Mouse (Mus musculus): ENCODE results near the gene Chd9. TPM values are rescaled to one million over a fixed set of nuclear protein-coding genes. Genes with fewer than 3 reads are reported as not detected.
"Not testable (repeated sequence)": the region's sequence is repeated elsewhere in the genome, so short reads cannot be mapped to it uniquely, and the experiment has no call there.

Gene Chd9
- polyA plus RNA-seq, 1 experiment from 2014 or later, result 10.8 TPM

DNA sequence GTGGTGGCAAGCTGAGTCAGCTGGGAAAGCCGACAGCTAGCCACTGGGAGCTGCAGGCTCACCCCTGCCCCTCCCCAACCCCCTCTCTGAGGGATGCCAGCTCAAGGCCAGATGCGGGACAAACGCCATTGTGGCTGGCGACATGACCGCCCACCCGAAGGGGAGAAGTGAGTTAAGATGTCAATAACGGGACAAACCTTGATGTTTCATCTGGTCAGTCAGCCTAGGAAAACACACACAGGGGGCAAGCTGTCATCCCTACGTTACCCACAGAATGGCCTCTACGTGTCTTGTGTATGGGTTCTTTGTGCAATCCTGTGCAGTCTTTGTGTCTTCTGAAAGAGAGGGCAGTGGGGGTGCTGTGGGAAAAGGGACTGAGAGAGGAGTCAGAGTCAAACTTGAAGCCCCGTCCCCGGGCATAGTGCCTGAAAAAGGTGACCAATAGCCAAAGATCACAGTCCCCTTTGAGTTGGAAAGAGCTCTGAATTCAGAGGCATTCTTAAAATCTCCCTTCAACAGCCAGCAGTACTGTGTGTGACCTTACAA, 49.4 kb downstream of the Chd9 start:
- H3K4me3 ChIP-seq (replicated peaks), result peak overlapping the region; percentile 61
- peaks cover 33% of the 10 kb centered on the region for H3K4me1 ChIP-seq (replicated peaks)
- H3K9me3 ChIP-seq (replicated peaks), result no peaks in the 10 kb centered on the region
- DNase-seq (no peak), ATAC-seq (ENCODE audit: low read depth) (no peak)
- H3K4me2 ChIP-seq, result peak overlapping the region; percentile 71
- peak overlapping the region; percentile 57 for H3K9ac ChIP-seq
- no peak overlapping the region for H3K27ac ChIP-seq
- no peaks in the 10 kb centered on the region for H3K36me3 ChIP-seq
- WGBS (ENCODE audit: insufficient replicate concordance), result 6% methylated on average over 11 of the region's 11 CpGs
- H3K27me3 ChIP-seq, result peaks cover 22% of the 10 kb centered on the region

DNA sequence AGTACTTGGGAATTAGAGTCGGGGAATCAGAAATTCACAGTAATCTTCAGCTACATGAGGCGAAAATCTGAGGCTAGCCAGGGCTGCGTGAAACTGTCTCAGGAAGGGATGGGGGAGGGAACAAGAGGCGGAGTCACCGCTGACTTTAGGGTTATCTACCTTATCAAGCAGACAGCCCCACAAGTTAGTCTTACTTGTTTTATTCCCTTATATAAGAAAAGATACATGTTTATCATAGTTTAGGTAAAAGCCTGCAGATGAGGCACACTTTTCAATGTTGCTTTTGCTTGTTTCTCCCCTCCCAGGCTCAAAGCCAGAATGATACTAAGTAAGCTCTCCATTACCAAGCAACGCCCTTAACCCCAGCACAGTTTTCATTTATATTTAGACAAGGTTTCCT, 50.4 kb downstream of the Chd9 start:
- Histone ChIP-seq H3K4me1 (replicated peaks) (peaks cover 33% of the 10 kb centered on the region), H3K9ac (no peak overlapping the region), H3K36me3 (no peaks in the 10 kb centered on the region), H3K4me3 (replicated peaks) (no peak overlapping the region), H3K27me3 (peaks cover 22% of the 10 kb centered on the region), H3K9me3 (replicated peaks) (no peaks in the 10 kb centered on the region), H3K4me2 (no peak overlapping the region), H3K27ac (no peak overlapping the region)
- DNase-seq (no peak), ATAC-seq (ENCODE audit: low read depth) (no peak)
- WGBS (ENCODE audit: insufficient replicate concordance), result 24% methylated on average over 6 of the region's 6 CpGs

DNA sequence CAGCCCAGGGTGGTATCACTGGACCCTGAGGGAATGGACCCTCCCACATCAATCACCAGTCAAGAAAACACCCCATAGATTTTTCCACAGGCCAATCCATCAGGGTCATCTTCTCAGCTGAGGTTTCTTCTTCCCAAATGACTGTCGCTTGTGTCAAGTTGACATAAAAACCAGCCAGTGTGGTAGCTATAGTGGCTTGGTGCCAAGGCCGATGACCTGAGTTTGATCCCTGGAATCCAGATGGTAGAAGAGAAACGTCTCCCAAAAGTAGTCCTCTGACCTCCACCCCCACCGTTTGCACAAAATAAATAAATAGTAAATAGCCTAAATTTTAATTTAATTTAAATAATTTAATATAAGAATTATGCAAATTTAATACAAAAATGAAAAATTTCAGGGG, 51.9 kb downstream of the Chd9 start:
- Histone ChIP-seq H3K27ac (no peak overlapping the region), H3K36me3 (no peaks in the 10 kb centered on the region), H3K4me2 (no peak overlapping the region), H3K9ac (no peak overlapping the region), H3K4me3 (replicated peaks) (no peak overlapping the region), H3K27me3 (peaks cover 22% of the 10 kb centered on the region), H3K4me1 (replicated peaks) (peaks cover 33% of the 10 kb centered on the region), H3K9me3 (replicated peaks) (no peaks in the 10 kb centered on the region)
- 63% methylated on average over 4 of the region's 4 CpGs for WGBS (ENCODE audit: insufficient replicate concordance)
- DNase-seq, result no peak
- ATAC-seq (ENCODE audit: low read depth), result no peak

DNA sequence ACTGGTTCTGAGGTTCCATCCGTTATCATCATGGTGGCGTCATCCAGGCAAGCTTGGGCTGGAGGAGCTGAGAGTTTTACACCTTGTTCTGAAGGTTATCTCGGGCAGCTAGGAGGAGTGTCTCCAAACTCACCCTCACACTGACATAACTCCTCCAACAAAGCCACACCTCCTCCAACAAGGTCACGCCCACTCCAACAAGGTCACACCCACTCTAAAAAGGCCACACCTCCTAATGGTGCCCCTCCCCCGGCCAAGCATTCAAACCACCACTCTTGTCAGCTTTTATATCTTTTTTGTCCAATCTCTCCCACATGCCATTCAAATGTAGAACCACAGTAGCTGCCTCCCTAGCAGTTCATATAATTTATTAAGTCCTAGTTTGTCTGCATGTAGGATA, 53.0 kb downstream of the Chd9 start:
- no peak overlapping the region for H3K27ac ChIP-seq
- H3K27me3 ChIP-seq, result peaks cover 21% of the 10 kb centered on the region
- H3K4me3 ChIP-seq (replicated peaks), result no peak overlapping the region
- no peaks in the 10 kb centered on the region for H3K9me3 ChIP-seq (replicated peaks)
- no peak overlapping the region for H3K9ac ChIP-seq
- DNase-seq (peak; percentile 20), ATAC-seq (ENCODE audit: low read depth) (0 out of 2 replicates have a peak, but pooled peaks have one; percentile 47)
- peaks cover 31% of the 10 kb centered on the region for H3K4me1 ChIP-seq (replicated peaks)
- H3K4me2 ChIP-seq, result no peak overlapping the region
- WGBS (ENCODE audit: insufficient replicate concordance), result 46% methylated on average over 5 of the region's 5 CpGs
- H3K36me3 ChIP-seq, result no peaks in the 10 kb centered on the region

DNA sequence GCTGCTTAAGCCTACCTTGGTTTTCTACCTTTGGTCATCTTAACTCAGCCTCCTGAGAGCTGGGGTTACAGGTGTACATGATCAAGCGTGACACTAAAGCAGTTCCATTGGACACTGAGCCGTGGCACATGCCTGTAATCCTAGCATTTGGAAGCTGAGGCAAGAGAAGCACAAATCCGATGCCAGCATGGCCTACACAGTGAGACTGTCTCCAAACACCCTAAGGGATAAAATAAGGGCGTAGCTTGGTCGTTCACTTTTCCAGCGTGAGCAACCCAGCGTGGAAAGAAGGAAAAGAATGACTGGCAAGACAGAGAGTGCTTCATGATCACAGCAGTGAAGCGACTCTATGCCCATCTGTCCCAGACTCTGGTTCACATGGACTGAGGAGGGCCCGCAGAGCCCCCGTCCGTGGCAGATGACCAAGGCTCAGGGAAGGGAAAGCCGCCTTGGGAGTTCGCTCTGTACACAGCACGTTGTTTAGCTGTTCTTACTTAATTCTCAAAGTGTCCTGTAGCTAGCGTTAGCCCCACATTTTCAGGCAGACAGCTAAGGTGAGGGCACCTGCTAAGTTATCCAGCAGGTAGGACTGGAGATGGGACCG, 54.0 kb downstream of the Chd9 start:
- H3K27ac ChIP-seq, result no peak overlapping the region
- peaks cover 21% of the 10 kb centered on the region for H3K4me1 ChIP-seq (replicated peaks)
- H3K4me2 ChIP-seq, result no peak overlapping the region
- ATAC-seq (ENCODE audit: low read depth) (no peak), DNase-seq (no peak)
- WGBS (ENCODE audit: insufficient replicate concordance), result 70% methylated on average over 16 of the region's 16 CpGs
- no peaks in the 10 kb centered on the region for H3K36me3 ChIP-seq
- H3K27me3 ChIP-seq, result peaks cover 11% of the 10 kb centered on the region
- no peaks in the 10 kb centered on the region for H3K9me3 ChIP-seq (replicated peaks)
- H3K4me3 ChIP-seq (replicated peaks), result no peak overlapping the region
- no peak overlapping the region for H3K9ac ChIP-seq

DNA sequence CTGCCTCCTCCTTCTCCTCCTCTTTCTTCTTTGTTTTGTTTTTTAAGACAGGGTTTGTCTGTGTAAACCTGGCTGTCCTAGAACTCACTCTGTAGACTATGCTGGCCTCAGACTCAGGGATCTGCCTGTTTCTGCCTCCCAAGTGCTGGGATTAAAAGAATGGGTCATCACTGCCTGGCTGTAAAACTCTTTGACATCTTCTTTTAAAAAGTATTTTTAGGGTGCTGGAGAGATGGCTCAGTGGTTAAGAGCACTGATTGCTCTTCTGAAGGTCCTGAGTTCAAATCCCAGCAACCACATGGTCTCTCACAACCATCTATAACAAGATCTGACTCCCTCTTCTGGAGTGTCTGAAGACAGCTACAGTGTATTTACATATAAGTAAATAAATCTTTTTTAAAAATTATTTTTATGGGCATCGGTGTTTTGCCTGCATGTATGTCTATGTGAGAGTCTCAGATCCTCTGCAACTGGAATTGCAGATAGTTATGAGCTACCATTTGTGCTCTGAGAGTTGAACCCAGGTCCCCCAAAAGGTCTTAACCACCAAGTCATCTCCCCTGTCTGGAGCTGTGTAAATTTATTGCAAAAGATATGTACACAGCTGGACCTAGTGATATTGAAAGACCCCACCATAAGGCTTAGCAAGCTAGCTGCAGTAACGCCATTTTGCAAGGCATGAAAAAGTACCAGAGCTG, 57.7 kb downstream of the Chd9 start:
- no peaks in the 10 kb centered on the region for H3K36me3 ChIP-seq
- no peak for DNase-seq
- H3K4me2 ChIP-seq, result no peak overlapping the region
- no peak for ATAC-seq (ENCODE audit: low read depth)
- H3K27me3 ChIP-seq, result 0 out of 2 replicates have a peak, but pooled peaks cover 3% of the 10 kb centered on the region
- no peak overlapping the region for H3K4me3 ChIP-seq (replicated peaks)
- no peaks in the 10 kb centered on the region for H3K9me3 ChIP-seq (replicated peaks)
- no peak overlapping the region for H3K9ac ChIP-seq
- H3K27ac ChIP-seq, result no peak overlapping the region
- 73% methylated on average over 2 of the region's 2 CpGs for WGBS (ENCODE audit: insufficient replicate concordance)
- 0 out of 2 replicates have a peak, but pooled peaks cover 2% of the 10 kb centered on the region for H3K4me1 ChIP-seq (replicated peaks)

DNA sequence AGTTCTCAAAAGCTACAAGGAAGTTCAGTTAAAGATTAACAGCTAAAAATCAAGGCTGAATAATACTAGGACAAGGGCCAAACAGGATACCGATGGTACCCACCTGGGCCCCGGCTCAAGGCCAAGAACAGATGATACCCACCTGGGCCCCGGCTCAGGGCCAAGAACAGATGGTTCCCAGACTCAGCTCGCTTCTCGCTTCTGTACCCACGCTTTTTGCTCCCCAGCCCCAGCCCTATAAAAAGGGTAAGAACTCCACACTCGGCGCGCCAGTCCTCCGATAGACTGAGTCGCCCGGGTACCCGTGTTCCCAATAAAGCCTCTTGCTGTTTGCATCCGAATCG, 58.2 kb downstream of the Chd9 start:
- H3K4me3 ChIP-seq (replicated peaks); ATAC-seq (ENCODE audit: low read depth); H3K27ac ChIP-seq; H3K9ac ChIP-seq; DNase-seq; H3K4me2 ChIP-seq; H3K27me3 ChIP-seq; H3K36me3 ChIP-seq; H3K9me3 ChIP-seq (replicated peaks); H3K4me1 ChIP-seq (replicated peaks): not testable (repeated sequence)
- no CpG with 5 or more reads among the region's 15 CpGs for WGBS (ENCODE audit: insufficient replicate concordance)

DNA sequence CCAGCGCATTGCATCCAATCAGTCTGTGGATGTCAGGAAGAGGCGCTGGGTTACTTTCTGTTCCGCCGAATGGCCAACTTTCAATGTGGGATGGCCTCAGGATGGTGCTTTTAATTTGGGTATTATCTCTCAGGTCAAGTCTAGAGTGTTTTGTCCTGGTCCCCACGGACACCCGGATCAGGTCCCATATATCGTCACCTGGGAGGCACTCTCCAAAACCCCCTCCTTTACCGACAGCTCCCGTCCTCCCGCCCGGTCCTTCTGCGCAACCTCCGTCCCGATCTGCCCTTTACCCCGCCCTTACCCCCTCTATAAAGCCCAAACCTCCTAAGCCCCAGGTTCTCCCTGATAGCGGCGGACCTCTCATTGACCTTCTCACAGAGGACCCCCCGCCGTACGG, 59.2 kb downstream of the Chd9 start:
- DNase-seq; ATAC-seq (ENCODE audit: low read depth); H3K4me2 ChIP-seq; H3K9ac ChIP-seq; H3K9me3 ChIP-seq (replicated peaks); H3K27me3 ChIP-seq; H3K36me3 ChIP-seq; H3K27ac ChIP-seq; H3K4me1 ChIP-seq (replicated peaks): not testable (repeated sequence)
- H3K4me3 ChIP-seq (replicated peaks), result peak overlapping the region; percentile 52
- no CpG with 5 or more reads among the region's 20 CpGs for whole genome bisulfite sequencing (ENCODE audit: insufficient replicate concordance)

DNA sequence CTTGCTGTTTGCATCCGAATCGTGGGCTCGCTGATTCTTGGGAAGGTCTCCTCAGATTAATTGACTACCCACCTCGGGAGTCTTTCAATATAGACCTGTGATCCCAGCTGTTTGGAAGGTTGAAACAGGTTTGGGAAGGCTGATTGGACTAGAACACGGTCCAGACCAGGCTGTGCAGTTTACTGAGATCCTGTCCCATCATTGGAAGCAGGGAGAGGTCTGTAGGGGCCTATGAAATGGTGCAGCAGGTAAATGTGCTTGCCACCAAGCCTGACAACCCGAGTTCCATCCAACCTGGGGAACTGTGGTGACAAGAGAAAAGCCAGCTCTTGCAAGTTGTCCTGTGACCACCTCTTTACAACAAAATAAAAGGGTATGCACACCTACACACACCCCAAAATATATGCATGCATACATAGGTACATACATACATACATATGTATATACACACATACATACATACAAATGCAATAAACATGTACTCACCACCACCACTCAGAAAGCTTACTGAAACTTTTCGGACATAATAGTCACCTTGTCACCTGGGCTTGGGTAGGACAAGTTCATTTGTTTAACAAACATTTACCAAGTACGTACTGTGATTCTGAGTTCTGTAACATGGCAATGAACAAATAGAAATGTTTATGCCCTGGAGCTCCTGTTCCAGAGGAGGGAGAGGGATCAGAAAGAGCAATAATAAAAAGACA, 63.9 kb downstream of the Chd9 start:
- Histone ChIP-seq H3K9ac (no peak overlapping the region), H3K9me3 (replicated peaks) (no peaks in the 10 kb centered on the region), H3K27ac (no peak overlapping the region), H3K4me3 (replicated peaks) (no peak overlapping the region), H3K4me2 (no peak overlapping the region), H3K27me3 (no peaks in the 10 kb centered on the region), H3K4me1 (replicated peaks) (0 out of 2 replicates have a peak, but pooled peaks cover 8% of the 10 kb centered on the region), H3K36me3 (no peaks in the 10 kb centered on the region)
- DNase-seq (no peak), ATAC-seq (ENCODE audit: low read depth) (no peak)
- 71% methylated on average over 8 of the region's 8 CpGs for WGBS (ENCODE audit: insufficient replicate concordance)

DNA sequence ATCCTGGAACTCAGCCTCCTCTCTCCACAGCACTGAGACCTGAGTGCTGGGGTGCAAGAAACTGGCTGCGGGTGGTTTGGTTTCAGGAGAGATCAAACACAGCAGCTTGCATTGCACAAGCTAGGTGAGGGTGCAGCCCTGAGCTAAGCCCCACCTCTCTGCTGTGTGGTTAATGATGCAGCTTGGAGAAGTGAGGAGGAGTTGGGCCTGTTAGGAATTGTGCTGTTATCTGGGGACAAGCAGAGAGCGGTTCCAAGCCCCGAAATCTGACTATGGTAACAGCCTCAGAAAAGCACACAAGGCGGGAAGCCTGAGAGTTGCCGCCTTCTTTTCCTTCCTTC, 64.4 kb downstream of the Chd9 start:
- Histone ChIP-seq H3K36me3 (no peaks in the 10 kb centered on the region), H3K4me2 (no peak overlapping the region), H3K4me3 (replicated peaks) (no peak overlapping the region), H3K4me1 (replicated peaks) (0 out of 2 replicates have a peak, but pooled peaks cover 8% of the 10 kb centered on the region), H3K27ac (no peak overlapping the region), H3K27me3 (no peaks in the 10 kb centered on the region), H3K9me3 (replicated peaks) (no peaks in the 10 kb centered on the region), H3K9ac (no peak overlapping the region)
- no peak for DNase-seq
- 56% methylated on average over 5 of the region's 5 CpGs for WGBS (ENCODE audit: insufficient replicate concordance)
- peak; percentile 75 for ATAC-seq (ENCODE audit: low read depth)

DNA sequence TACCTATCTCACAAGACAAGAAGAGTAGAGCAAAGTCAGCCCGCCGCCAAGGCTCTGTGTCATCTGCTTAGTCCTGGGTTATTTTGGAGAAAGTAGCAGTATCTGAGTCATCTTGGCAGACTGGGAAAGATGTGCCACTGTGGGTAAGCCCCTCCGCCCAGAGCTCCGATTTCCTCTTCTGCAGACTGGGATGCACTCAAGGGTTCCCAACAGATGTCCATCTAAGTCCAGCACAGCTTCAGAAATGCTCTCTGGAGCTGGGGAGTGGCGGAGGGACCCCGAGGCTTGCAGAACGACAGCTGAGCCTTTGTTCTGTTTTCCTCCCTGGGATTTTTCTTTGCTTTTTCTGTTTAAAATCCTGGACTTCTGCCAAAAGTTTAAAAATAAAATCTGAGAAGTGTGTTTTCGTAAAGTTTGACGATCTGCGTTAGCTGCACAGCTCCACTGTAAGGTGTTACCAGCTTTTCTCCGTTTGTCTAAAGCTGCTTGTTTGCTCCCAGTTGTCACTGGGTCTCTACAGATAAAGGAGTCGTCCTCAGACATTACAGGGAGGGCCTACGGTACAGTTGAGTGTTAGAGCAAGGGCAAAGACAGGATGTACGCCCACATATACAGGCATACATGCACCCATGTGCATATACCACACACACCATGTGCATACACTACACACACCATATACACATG, 66.2 kb downstream of the Chd9 start:
- WGBS (ENCODE audit: insufficient replicate concordance), result 59% methylated on average over 14 of the region's 14 CpGs
- DNase-seq (no peak), ATAC-seq (ENCODE audit: low read depth) (no peak)

More for the DNA sequence above, 66.2 kb downstream of the Chd9 start:
- Histone ChIP-seq H3K27ac (no peak overlapping the region), H3K36me3 (no peaks in the 10 kb centered on the region), H3K9ac (no peak overlapping the region), H3K27me3 (no peaks in the 10 kb centered on the region), H3K4me1 (replicated peaks) (peaks cover 13% of the 10 kb centered on the region; the same call in 1 of the 2 replicates), H3K9me3 (replicated peaks) (no peaks in the 10 kb centered on the region), H3K4me2 (no peak overlapping the region), H3K4me3 (replicated peaks) (no peak overlapping the region)
